Mouse (Mus musculus) limb, embryonic 15.5 days (tissue): ENCODE data around the gene Bcas2. TPM values are rescaled to one million over a fixed set of nuclear protein-coding genes. Genes with fewer than 3 reads are reported as not detected.
"Not testable (repeated sequence)": the region's sequence is repeated elsewhere in the genome, so short reads cannot be mapped to it uniquely, and the experiment has no call there.

ENCODE experiments used
- ATAC-seq: fragments of 200-750 bp; cut with Nextera tagmentation; 2 replicates; pipeline ENCODE4 v1.8.0; 2017; ENCODE audit warnings: low read depth, moderate TSS enrichment; ENCODE audit not compliant: insufficient number of reproducible peaks, low FRiP score, low TSS enrichment
- H3K27ac ChIP-seq: fragments of 300-500 bp; sonication (generic); 2 replicates; pipeline ENCODE4 v1.5.1; 2015; ENCODE audit warnings: moderate library complexity, mild to moderate bottlenecking, inconsistent platforms
- H3K27me3 ChIP-seq: fragments of 300-500 bp; sonication (generic); 2 replicates; pipeline ENCODE4 v1.6.1; 2015; ENCODE audit warnings: inconsistent platforms
- H3K36me3 ChIP-seq: fragments of 300-500 bp; sonication (generic); 2 replicates; pipeline ENCODE4 v1.6.1; 2015; ENCODE audit warnings: inconsistent platforms
- H3K4me1 ChIP-seq: fragments of 300-500 bp; sonication (generic); 2 replicates; pipeline ENCODE4 v1.6.1; 2015; ENCODE audit warnings: inconsistent platforms
- H3K4me2 ChIP-seq: fragments of 300-500 bp; sonication (generic); 2 replicates; pipeline ENCODE4 v1.6.1; 2015; ENCODE audit warnings: mild to moderate bottlenecking, inconsistent platforms
- H3K4me3 ChIP-seq: fragments of 300-500 bp; sonication (generic); 2 replicates; pipeline ENCODE4 v1.5.1; 2015; ENCODE audit warnings: mild to moderate bottlenecking, inconsistent platforms
- H3K9ac ChIP-seq: fragments of 300-500 bp; sonication (generic); 2 replicates; pipeline ENCODE4 v1.6.1; 2015; ENCODE audit warnings: inconsistent platforms
- H3K9me3 ChIP-seq: fragments of 300-500 bp; sonication (generic); 2 replicates; pipeline ENCODE4 v1.6.1; 2016; ENCODE audit warnings: inconsistent platforms
- whole genome bisulfite sequencing: fragments of 180-500 bp; shearing (Covaris S2); methylation state at CpG from one replicate; pipeline ENCODE4 v1.1.7; 2015; 5-methylcytosine and 5-hydroxymethylcytosine counted together
- polyA plus RNA-seq: library from polyadenylated mRNA; unstranded; fragments of >200 nt; fragmentation: Nextera tagmentation; extraction: Ambion mirVana; gene quantifications from 2 replicates; pipeline ENCODE4 v1.2.1, GENCODE M21; 2015

Bcas2 gene
- polyA plus RNA-seq, 1 experiment from 2014 or later: 180 TPM

- WGBS: 83% methylated on average over 3 of the region's 3 CpGs
- Histone ChIP-seq H3K4me2 (no peak overlapping the region), H3K27ac (no peak overlapping the region), H3K9me3 (no peaks in the 10 kb centered on the region), H3K36me3 (no peaks in the 10 kb centered on the region), H3K4me3 (no peak overlapping the region), H3K4me1 (no peaks in the 10 kb centered on the region), H3K9ac (no peak overlapping the region), H3K27me3 (no peaks in the 10 kb centered on the region)
- no peak for ATAC-seq
Measured at GRCm38 (mm10) chr3:103204445-103204844, 33.0 kb downstream of the Bcas2 start.

GRCm38 (mm10) chr3:103206393-103206792, 34.9 kb downstream of the Bcas2 start:
- H3K9ac ChIP-seq: no peak overlapping the region
- no peak overlapping the region for H3K4me3 ChIP-seq
- WGBS: 80% methylated on average over 6 of the region's 6 CpGs
- H3K36me3 ChIP-seq: no peaks in the 10 kb centered on the region
- no peak for ATAC-seq
- no peak overlapping the region for H3K4me2 ChIP-seq
- no peaks in the 10 kb centered on the region for H3K4me1 ChIP-seq
- no peaks in the 10 kb centered on the region for H3K9me3 ChIP-seq
- no peaks in the 10 kb centered on the region for H3K27me3 ChIP-seq
- H3K27ac ChIP-seq: no peak overlapping the region

- no peaks in the 10 kb centered on the region for H3K9me3 ChIP-seq
- H3K4me2 ChIP-seq: no peak overlapping the region
- no peaks in the 10 kb centered on the region for H3K4me1 ChIP-seq
- ATAC-seq: no peak
- WGBS: 53% methylated on average over 5 of the region's 5 CpGs
- no peak overlapping the region for H3K4me3 ChIP-seq
- H3K27ac ChIP-seq: no peak overlapping the region
- H3K9ac ChIP-seq: no peak overlapping the region
- H3K27me3 ChIP-seq: no peaks in the 10 kb centered on the region
- H3K36me3 ChIP-seq: no peaks in the 10 kb centered on the region
Measured at GRCm38 (mm10) chr3:103207749-103208148, 36.3 kb downstream of the Bcas2 start.

GRCm38 (mm10) chr3:103208237-103208636, 36.8 kb downstream of the Bcas2 start:
- no peak overlapping the region for H3K27ac ChIP-seq
- H3K9me3 ChIP-seq: no peaks in the 10 kb centered on the region
- H3K36me3 ChIP-seq: no peaks in the 10 kb centered on the region
- no peaks in the 10 kb centered on the region for H3K4me1 ChIP-seq
- H3K4me2 ChIP-seq: no peak overlapping the region
- no peaks in the 10 kb centered on the region for H3K27me3 ChIP-seq
- H3K9ac ChIP-seq: no peak overlapping the region
- WGBS: 71% methylated on average over 2 of the region's 2 CpGs
- no peak overlapping the region for H3K4me3 ChIP-seq
- ATAC-seq: no peak

GRCm38 (mm10) chr3:103211101-103211500, 39.6 kb downstream of the Bcas2 start:
- Histone ChIP-seq H3K36me3 (no peaks in the 10 kb centered on the region), H3K27me3 (no peaks in the 10 kb centered on the region), H3K9me3 (no peaks in the 10 kb centered on the region), H3K4me3 (no peak overlapping the region), H3K27ac (no peak overlapping the region), H3K4me1 (peaks cover 4% of the 10 kb centered on the region; the same call in 1 of the 2 replicates), H3K9ac (no peak overlapping the region), H3K4me2 (no peak overlapping the region)
- WGBS: 92% methylated on average over 2 of the region's 2 CpGs
- no peak for ATAC-seq

- Histone ChIP-seq H3K4me1 (peaks cover 4% of the 10 kb centered on the region; the same call in 1 of the 2 replicates), H3K4me3 (no peak overlapping the region), H3K9me3 (no peaks in the 10 kb centered on the region), H3K9ac (no peak overlapping the region), H3K27ac (no peak overlapping the region), H3K36me3 (no peaks in the 10 kb centered on the region), H3K4me2 (no peak overlapping the region), H3K27me3 (no peaks in the 10 kb centered on the region)
- no peak for ATAC-seq
- WGBS: 60% methylated on average over 1 of the region's 1 CpGs
Measured at GRCm38 (mm10) chr3:103212142-103212541, 40.7 kb downstream of the Bcas2 start.

- no peaks in the 10 kb centered on the region for H3K9me3 ChIP-seq
- H3K4me1 ChIP-seq: peaks cover 4% of the 10 kb centered on the region; the same call in 1 of the 2 replicates
- H3K27me3 ChIP-seq: no peaks in the 10 kb centered on the region
- WGBS: 48% methylated on average over 5 of the region's 5 CpGs
- H3K4me3 ChIP-seq: no peak overlapping the region
- no peak overlapping the region for H3K4me2 ChIP-seq
- no peak overlapping the region for H3K9ac ChIP-seq
- H3K36me3 ChIP-seq: no peaks in the 10 kb centered on the region
- ATAC-seq: no peak
- no peak overlapping the region for H3K27ac ChIP-seq
Measured at GRCm38 (mm10) chr3:103213537-103213936, 42.1 kb downstream of the Bcas2 start.

- Histone ChIP-seq H3K9ac (no peak overlapping the region), H3K4me1 (peaks cover 4% of the 10 kb centered on the region; the same call in 1 of the 2 replicates), H3K27ac (no peak overlapping the region), H3K4me3 (no peak overlapping the region), H3K36me3 (no peaks in the 10 kb centered on the region), H3K4me2 (no peak overlapping the region), H3K27me3 (no peaks in the 10 kb centered on the region), H3K9me3 (no peaks in the 10 kb centered on the region)
- WGBS: 75% methylated on average over 8 of the region's 8 CpGs
- no peak for ATAC-seq
Measured at GRCm38 (mm10) chr3:103214593-103215285, 43.3 kb downstream of the Bcas2 start.

GRCm38 (mm10) chr3:103215399-103215798, 43.9 kb downstream of the Bcas2 start:
- not testable (repeated sequence) for H3K9ac ChIP-seq, H3K36me3 ChIP-seq, H3K4me2 ChIP-seq, H3K9me3 ChIP-seq, ATAC-seq, H3K4me1 ChIP-seq, H3K4me3 ChIP-seq, H3K27me3 ChIP-seq, H3K27ac ChIP-seq
- 74% methylated on average over 8 of the region's 8 CpGs for WGBS

GRCm38 (mm10) chr3:103221435-103221834, 50.0 kb downstream of the Bcas2 start:
- Histone ChIP-seq H3K4me2 (no peak overlapping the region), H3K4me3 (no peak overlapping the region), H3K27ac (no peak overlapping the region), H3K27me3 (no peaks in the 10 kb centered on the region), H3K9me3 (no peaks in the 10 kb centered on the region), H3K9ac (no peak overlapping the region), H3K36me3 (no peaks in the 10 kb centered on the region), H3K4me1 (no peaks in the 10 kb centered on the region)
- 40% methylated on average over 2 of the region's 2 CpGs for WGBS
- ATAC-seq: no peak

- 56% methylated on average over 4 of the region's 4 CpGs for WGBS
- H3K9me3 ChIP-seq: no peaks in the 10 kb centered on the region; the same call in 1 of the 2 replicates
Measured at GRCm38 (mm10) chr3:103223752-103224151, 52.3 kb downstream of the Bcas2 start.

GRCm38 (mm10) chr3:103224231-103224765, 52.8 kb downstream of the Bcas2 start:
- no peak overlapping the region for H3K4me3 ChIP-seq
- no peaks in the 10 kb centered on the region for H3K36me3 ChIP-seq
- no peak overlapping the region for H3K27ac ChIP-seq
- H3K9me3 ChIP-seq: no peaks in the 10 kb centered on the region; the same call in 1 of the 2 replicates
- 64% methylated on average over 12 of the region's 12 CpGs for WGBS
- H3K4me1 ChIP-seq: no peaks in the 10 kb centered on the region
- H3K4me2 ChIP-seq: no peak overlapping the region
- no peak for ATAC-seq
- no peaks in the 10 kb centered on the region for H3K27me3 ChIP-seq
- H3K9ac ChIP-seq: no peak overlapping the region

More at GRCm38 (mm10) chr3:103223752-103224151, 52.3 kb downstream of the Bcas2 start:
- Histone ChIP-seq H3K9ac (no peak overlapping the region), H3K36me3 (no peaks in the 10 kb centered on the region), H3K4me1 (no peaks in the 10 kb centered on the region), H3K4me2 (no peak overlapping the region), H3K27me3 (no peaks in the 10 kb centered on the region), H3K4me3 (no peak overlapping the region), H3K27ac (no peak overlapping the region)
- ATAC-seq: no peak
